Mouse (Mus musculus) granulocyte monocyte progenitor cell, adult 5-6 weeks (primary cell): ENCODE measurements around the gene Slc35a3. TPM values are rescaled to one million over a fixed set of nuclear protein-coding genes. Genes with fewer than 3 reads are reported as not detected.

Source experiments
- ATAC-seq: replicated peaks from 2 replicates; pipeline ENCODE4 v1.8.0; 2016; ENCODE audit warnings: mild to moderate bottlenecking, moderate TSS enrichment, inconsistent platforms; ENCODE audit not compliant: poor library complexity, severe bottlenecking
- total RNA-seq, 2 experiments: library from RNA; stranded (forward) in 1 of 2; stranded (reverse) in 1 of 2; fragments of 200-712, 200-1000 nt in 1 of 2; fragments of >200 nt in 1 of 2; fragmentation: Nextera tagmentation in 1 of 2; gene quantifications; 2 replicates each; pipeline ENCODE4 v1.2.3; 2014 to 2017

Gene Slc35a3
- total RNA-seq, 2 experiments from 2014 or later = 33.6 to 59.4 TPM

DNA sequence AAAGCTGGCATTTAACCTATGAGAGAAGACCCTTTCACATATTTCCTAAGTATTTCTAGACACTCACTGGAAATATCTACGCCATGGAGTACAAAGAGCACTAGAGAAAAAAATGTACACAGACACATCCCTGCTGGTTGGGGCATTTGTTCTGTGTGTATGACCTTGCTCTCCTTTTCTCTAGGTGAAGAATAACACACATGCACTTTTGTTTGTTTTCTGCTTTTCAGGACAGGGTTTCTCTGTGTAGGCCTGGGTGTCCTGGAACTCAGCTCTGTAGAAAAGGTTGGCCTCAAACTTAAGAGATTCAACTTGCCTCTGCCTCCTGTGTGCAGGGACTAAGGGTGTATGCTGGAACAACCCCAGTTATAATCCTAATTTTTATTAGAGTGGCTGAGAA lies 66.2 kb downstream of the Slc35a3 start:
- ATAC-seq = no peak

DNA sequence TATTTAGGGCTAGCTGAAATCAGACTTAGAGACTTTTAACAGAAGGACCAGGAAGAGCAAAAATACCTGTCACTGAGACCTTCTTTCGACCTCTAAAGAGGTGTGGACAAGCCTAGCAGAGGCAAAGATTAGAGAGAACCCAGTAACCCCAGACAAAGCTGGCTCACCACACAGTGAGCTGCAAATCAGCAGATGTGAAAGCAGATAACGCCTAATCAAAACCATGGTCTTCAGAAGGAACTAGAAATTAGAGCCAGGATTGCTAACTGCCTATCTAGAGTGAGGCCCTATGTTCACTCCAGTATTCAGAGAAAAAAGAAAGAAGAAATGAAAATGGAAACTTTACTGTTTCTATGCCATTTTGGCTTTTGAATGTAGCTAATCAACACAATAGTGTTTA lies 70.3 kb downstream of the Slc35a3 start:
- ATAC-seq = 0 out of 2 replicates have a peak, but pooled peaks have one; percentile 7

DNA sequence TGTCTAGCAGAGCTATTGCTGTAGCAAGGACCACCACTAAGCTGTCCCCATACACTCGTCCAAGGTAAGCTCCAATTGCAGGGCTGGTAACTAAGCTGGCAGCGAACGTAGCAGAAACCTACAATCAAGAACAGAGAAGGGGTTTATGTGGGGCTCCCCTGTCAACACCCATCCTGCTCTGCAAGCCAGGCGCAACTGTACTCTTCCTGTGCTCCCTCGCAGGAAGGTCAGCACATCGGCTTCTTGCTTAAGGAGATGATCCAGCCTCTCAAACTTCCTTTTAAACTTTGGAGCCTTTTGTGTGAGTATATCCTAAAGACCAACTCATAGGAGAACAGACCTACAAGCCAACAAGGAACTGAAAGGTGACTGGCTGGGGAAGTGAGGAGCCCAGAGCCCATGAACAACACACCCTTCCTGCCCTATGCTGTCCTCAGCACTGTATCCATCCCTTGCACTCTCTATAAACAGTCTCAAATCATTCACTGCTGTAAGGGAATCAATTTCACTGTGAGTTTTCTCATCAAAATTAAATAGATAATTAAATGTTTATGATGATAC lies 70.7 kb downstream of the Slc35a3 start:
- ATAC-seq = peak; percentile 70

- 0 out of 2 replicates have a peak, but pooled peaks have one; percentile 31 for ATAC-seq
These were observed 72.6 kb downstream of the Slc35a3 start for GRCm38 (mm10) chr3:116640024-116640423.

DNA sequence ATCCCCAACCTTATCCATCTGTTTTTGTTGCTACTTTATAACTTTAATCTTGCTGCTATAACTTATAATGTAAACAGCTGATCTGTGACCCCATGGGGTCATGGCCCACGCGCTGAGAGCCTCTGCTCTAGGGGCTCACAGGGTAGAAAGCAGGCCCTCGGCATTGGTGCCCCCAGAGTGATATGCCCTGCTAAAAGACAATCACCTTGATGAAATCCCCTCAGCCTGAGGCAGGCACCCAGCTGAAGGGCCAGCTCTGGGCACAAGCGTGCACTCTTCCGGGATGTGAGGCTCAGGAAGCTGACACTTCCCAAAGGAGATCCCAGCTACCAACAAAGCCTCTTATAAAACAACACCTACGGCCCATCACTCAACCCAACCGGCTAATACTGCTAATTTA lies 74.1 kb downstream of the Slc35a3 start:
- ATAC-seq = no peak

- ATAC-seq = peak; percentile 33
These were observed 74.7 kb downstream of the Slc35a3 start for GRCm38 (mm10) chr3:116637693-116638476.

GRCm38 (mm10) chr3:116635799-116636198 lies 76.8 kb downstream of the Slc35a3 start:
- no peak for ATAC-seq

DNA sequence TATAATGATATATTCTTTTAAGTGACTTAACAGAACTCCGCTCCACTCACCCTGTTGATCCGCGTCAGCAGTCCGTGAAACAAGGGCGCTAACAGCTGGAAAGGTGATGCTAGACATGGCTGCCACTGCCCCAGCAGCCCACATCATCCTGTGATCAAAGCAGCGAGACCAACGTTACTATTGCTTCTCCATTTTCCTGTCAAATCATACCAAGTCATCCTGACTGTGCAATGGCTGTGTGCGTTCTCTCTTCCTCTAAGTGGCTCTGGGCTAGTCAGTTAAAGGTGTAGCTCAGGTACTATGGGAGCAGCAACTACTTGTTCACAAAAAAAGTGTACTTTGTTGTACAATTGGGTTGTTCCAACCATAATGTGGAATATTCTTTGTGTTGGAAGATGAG lies 77.8 kb downstream of the Slc35a3 start:
- ATAC-seq = peak; percentile 46

DNA sequence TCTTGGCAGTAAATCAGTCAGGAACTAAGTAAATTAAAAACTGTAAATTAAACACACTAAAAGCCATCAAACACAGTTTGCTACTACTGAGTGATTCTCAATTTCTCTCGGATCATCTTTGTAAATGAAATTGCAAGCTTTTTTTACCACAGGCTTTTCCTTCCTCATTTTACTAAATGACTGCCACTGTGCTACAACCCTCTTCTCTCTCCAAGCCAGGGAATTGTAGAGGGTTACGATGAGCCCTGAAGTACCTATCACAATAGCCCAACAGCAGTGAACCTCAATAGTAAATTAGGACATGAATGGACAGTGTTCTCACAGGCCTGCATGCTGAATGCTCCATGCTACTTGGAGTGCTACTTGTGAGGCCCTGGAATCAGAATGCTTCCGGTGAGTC lies 78.5 kb downstream of the Slc35a3 start:
- peak; percentile 61 for ATAC-seq

DNA sequence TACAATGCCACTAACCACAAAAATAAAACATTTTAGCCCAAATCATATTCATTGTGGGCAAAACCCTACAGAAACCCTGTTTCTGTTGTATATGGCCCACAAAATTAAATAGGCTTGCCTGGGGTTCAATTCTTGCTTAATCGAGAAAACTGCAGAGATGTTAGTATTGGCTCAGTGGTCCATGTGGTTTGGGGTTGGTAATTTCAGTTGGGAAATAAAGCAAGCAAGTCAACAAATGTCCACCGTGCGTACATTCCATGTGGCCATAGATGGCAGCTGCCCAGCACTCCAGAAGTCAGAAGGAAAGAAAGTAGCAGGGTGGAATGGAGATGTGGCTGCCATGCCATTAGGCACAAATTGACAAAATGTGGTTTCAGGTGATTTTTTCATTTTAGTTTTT lies 79.7 kb downstream of the Slc35a3 start:
- ATAC-seq = peak; percentile 81

- ATAC-seq = no peak
These were observed 81.2 kb downstream of the Slc35a3 start for GRCm38 (mm10) chr3:116631459-116631858.

GRCm38 (mm10) chr3:116622641-116623040 lies 90.0 kb downstream of the Slc35a3 start:
- no peak for ATAC-seq

- peak; percentile 36; the same call in 1 of the 2 replicates for ATAC-seq
These were observed 91.8 kb downstream of the Slc35a3 start for GRCm38 (mm10) chr3:116620636-116621370.

Other genes starting within 250 kb of the Slc35a3 start
- 32.5 and 53.8 TPM in 2 replicates for gene Rtca, start 204.6 kb downstream of the Slc35a3 start, total RNA-seq (2014; fragmentation: Nextera tagmentation)
- gene Rtca, start 204.6 kb downstream of the Slc35a3 start, total RNA-seq (2017) = 31.3 and 46.7 TPM in 2 replicates
- gene Dbt, start 199.8 kb downstream of the Slc35a3 start, total RNA-seq (2014; fragmentation: Nextera tagmentation) = 19.1 and 19.5 TPM in 2 replicates
- gene Dbt, start 199.8 kb downstream of the Slc35a3 start, total RNA-seq (2017) = 19.3 and 19.9 TPM in 2 replicates
- gene Lrrc39, start 149.9 kb downstream of the Slc35a3 start, total RNA-seq (2014; fragmentation: Nextera tagmentation) = 0.39 and 1.2 TPM in 2 replicates
- gene Lrrc39, start 149.9 kb downstream of the Slc35a3 start, total RNA-seq (2017) = 0.65 and 1.5 TPM in 2 replicates
- gene Sass6, start 117.8 kb downstream of the Slc35a3 start, total RNA-seq (2014; fragmentation: Nextera tagmentation) = 31.2 and 35.0 TPM in 2 replicates
- 50.1 and 72.7 TPM in 2 replicates for gene Sass6, start 117.8 kb downstream of the Slc35a3 start, total RNA-seq (2017)
- 33.7 and 47.5 TPM in 2 replicates for gene Trmt13, start 98.2 kb downstream of the Slc35a3 start, total RNA-seq (2014; fragmentation: Nextera tagmentation)
- gene Trmt13, start 98.2 kb downstream of the Slc35a3 start, total RNA-seq (2017) = 35.8 and 43.3 TPM in 2 replicates
- gene Mfsd14a, start 50.2 kb downstream of the Slc35a3 start, total RNA-seq (2014; fragmentation: Nextera tagmentation) = 52.3 and 64.6 TPM in 2 replicates
- gene Mfsd14a, start 50.2 kb downstream of the Slc35a3 start, total RNA-seq (2017) = 67.0 and 95.5 TPM in 2 replicates
- not detected in 2 replicates for gene Gm43191, start 31.6 kb downstream of the Slc35a3 start, total RNA-seq (2014; fragmentation: Nextera tagmentation)
- not detected in 2 replicates for gene Gm43191, start 31.6 kb downstream of the Slc35a3 start, total RNA-seq (2017)
- gene Agl, start 95.3 kb upstream of the Slc35a3 start, total RNA-seq (2014; fragmentation: Nextera tagmentation) = 21.0 and 26.1 TPM in 2 replicates
- 11.1 and 12.5 TPM in 2 replicates for gene Agl, start 95.3 kb upstream of the Slc35a3 start, total RNA-seq (2017)
- 77.3 and 86.5 TPM in 2 replicates for gene Frrs1, start 146.6 kb upstream of the Slc35a3 start, total RNA-seq (2014; fragmentation: Nextera tagmentation)
- gene Frrs1, start 146.6 kb upstream of the Slc35a3 start, total RNA-seq (2017) = 40.2 and 56.2 TPM in 2 replicates